Mouse (Mus musculus): ENCODE data around the gene Schip1. TPM values are rescaled to one million over a fixed set of nuclear protein-coding genes. Genes with fewer than 3 reads are reported as not detected.

The Schip1 gene
- polyA plus RNA-seq, 1 experiment from 2014 or later = 73.7 TPM

GRCm38 (mm10) chr3:68518586-68518985 lies 454.0 kb downstream of the Schip1 start:
- H3K9me3 ChIP-seq (ENCODE audit: control insufficient read depth, low read length) = no peaks in the 10 kb centered on the region

GRCm38 (mm10) chr3:68525361-68525878 lies 460.8 kb downstream of the Schip1 start:
- Histone ChIP-seq H3K27ac (replicated peaks in 1 of 2; ENCODE audit: control insufficient read depth in 1 of 2, insufficient read depth in 1 of 2, low read depth in 2 of 2, low read length in 2 of 2) (peak overlapping the region; percentile 7 to 33; a peak in 1 of 4 replicates), H3K4me2 (ENCODE audit: low read length) (no peak overlapping the region), H3K9me3 (ENCODE audit: control insufficient read depth, low read length) (no peaks in the 10 kb centered on the region), H3K27me3 (ENCODE audit: control insufficient read depth, insufficient read depth, low read length) (no peaks in the 10 kb centered on the region), H3K36me3 (ENCODE audit: control insufficient read depth, insufficient read depth, low read length) (no peaks in the 10 kb centered on the region), H3K4me1 (ENCODE audit: control insufficient read depth in 2 of 2, insufficient read depth in 2 of 2, low read length in 2 of 2) (peaks cover 13 to 19% of the 10 kb centered on the region in 2 experiments), H3K9ac (ENCODE audit: low read length) (no peak overlapping the region), H3K4me3 (ENCODE audit: control insufficient read depth in 1 of 2, insufficient read depth in 1 of 2, low read depth in 1 of 2, low read length in 2 of 2) (no peak overlapping the region)
- 63% methylated on average over 10 of the region's 10 CpGs for WGBS
- ATAC-seq (ENCODE audit: insufficient number of reproducible peaks, insufficient read depth, low FRiP score, low read depth) = no peak

More at GRCm38 (mm10) chr3:68518586-68518985, 454.0 kb downstream of the Schip1 start:
- no peak overlapping the region for H3K9ac ChIP-seq (ENCODE audit: low read length)
- no peak overlapping the region for H3K27ac ChIP-seq (replicated peaks in 1 of 2; ENCODE audit: control insufficient read depth in 1 of 2, insufficient read depth in 1 of 2, low read depth in 2 of 2, low read length in 2 of 2)
- no peaks in the 10 kb centered on the region; the same call in 1 of the 2 replicates for H3K36me3 ChIP-seq (ENCODE audit: control insufficient read depth, insufficient read depth, low read length)
- ATAC-seq (ENCODE audit: insufficient number of reproducible peaks, insufficient read depth, low FRiP score, low read depth) = no peak
- peaks cover 0 to 22% of the 10 kb centered on the region in 2 experiments; a peak in 3 of 4 replicates for H3K4me1 ChIP-seq (ENCODE audit: control insufficient read depth in 2 of 2, insufficient read depth in 2 of 2, low read length in 2 of 2)
- no peak overlapping the region for H3K4me2 ChIP-seq (ENCODE audit: low read length)
- H3K4me3 ChIP-seq (ENCODE audit: control insufficient read depth in 1 of 2, insufficient read depth in 1 of 2, low read depth in 1 of 2, low read length in 2 of 2) = no peak overlapping the region
- 91% methylated on average over 5 of the region's 5 CpGs for WGBS
- no peaks in the 10 kb centered on the region for H3K27me3 ChIP-seq (ENCODE audit: control insufficient read depth, insufficient read depth, low read length)

- ATAC-seq (ENCODE audit: insufficient number of reproducible peaks, insufficient read depth, low FRiP score, low read depth) = no peak
- no peak overlapping the region for H3K9ac ChIP-seq (ENCODE audit: low read length)
- H3K4me1 ChIP-seq (ENCODE audit: control insufficient read depth in 2 of 2, insufficient read depth in 2 of 2, low read length in 2 of 2) = peaks cover 13 to 19% of the 10 kb centered on the region in 2 experiments
- peak overlapping the region; percentile 16 to 50; a peak in 3 of 4 replicates for H3K27ac ChIP-seq (replicated peaks in 1 of 2; ENCODE audit: control insufficient read depth in 1 of 2, insufficient read depth in 1 of 2, low read depth in 2 of 2, low read length in 2 of 2)
- no peak overlapping the region for H3K4me2 ChIP-seq (ENCODE audit: low read length)
- no peak overlapping the region for H3K4me3 ChIP-seq (ENCODE audit: control insufficient read depth in 1 of 2, insufficient read depth in 1 of 2, low read depth in 1 of 2, low read length in 2 of 2)
- WGBS = 27% methylated on average over 4 of the region's 4 CpGs
- H3K9me3 ChIP-seq (ENCODE audit: control insufficient read depth, low read length) = no peaks in the 10 kb centered on the region
- H3K27me3 ChIP-seq (ENCODE audit: control insufficient read depth, insufficient read depth, low read length) = no peaks in the 10 kb centered on the region
- no peaks in the 10 kb centered on the region for H3K36me3 ChIP-seq (ENCODE audit: control insufficient read depth, insufficient read depth, low read length)
These were observed 461.8 kb downstream of the Schip1 start for GRCm38 (mm10) chr3:68526416-68526815.

GRCm38 (mm10) chr3:68527182-68527581 lies 462.6 kb downstream of the Schip1 start:
- Histone ChIP-seq H3K4me3 (ENCODE audit: control insufficient read depth in 1 of 2, insufficient read depth in 1 of 2, low read depth in 1 of 2, low read length in 2 of 2) (no peak overlapping the region), H3K9ac (ENCODE audit: low read length) (no peak overlapping the region), H3K4me1 (ENCODE audit: control insufficient read depth in 2 of 2, insufficient read depth in 2 of 2, low read length in 2 of 2) (peaks cover 15 to 26% of the 10 kb centered on the region in 2 experiments), H3K9me3 (ENCODE audit: control insufficient read depth, low read length) (no peaks in the 10 kb centered on the region), H3K4me2 (ENCODE audit: low read length) (no peak overlapping the region), H3K27ac (replicated peaks in 1 of 2; ENCODE audit: control insufficient read depth in 1 of 2, insufficient read depth in 1 of 2, low read depth in 2 of 2, low read length in 2 of 2) (no peak overlapping the region), H3K36me3 (ENCODE audit: control insufficient read depth, insufficient read depth, low read length) (no peaks in the 10 kb centered on the region), H3K27me3 (ENCODE audit: control insufficient read depth, insufficient read depth, low read length) (no peaks in the 10 kb centered on the region)
- ATAC-seq (ENCODE audit: insufficient number of reproducible peaks, insufficient read depth, low FRiP score, low read depth) = no peak
- WGBS = 59% methylated on average over 4 of the region's 4 CpGs

GRCm38 (mm10) chr3:68531908-68532307 lies 467.3 kb downstream of the Schip1 start:
- Histone ChIP-seq H3K4me1 (ENCODE audit: control insufficient read depth in 2 of 2, insufficient read depth in 2 of 2, low read length in 2 of 2) (peaks cover 10 to 32% of the 10 kb centered on the region in 2 experiments), H3K27ac (replicated peaks in 1 of 2; ENCODE audit: control insufficient read depth in 1 of 2, insufficient read depth in 1 of 2, low read depth in 2 of 2, low read length in 2 of 2) (no peak overlapping the region)
- 70% methylated on average over 4 of the region's 4 CpGs for WGBS

GRCm38 (mm10) chr3:68534571-68535051 lies 470.0 kb downstream of the Schip1 start:
- H3K9ac ChIP-seq (ENCODE audit: low read length) = peak overlapping the region; percentile 49
- H3K9me3 ChIP-seq (ENCODE audit: control insufficient read depth, low read length) = no peaks in the 10 kb centered on the region
- H3K27ac ChIP-seq (replicated peaks in 1 of 2; ENCODE audit: control insufficient read depth in 1 of 2, insufficient read depth in 1 of 2, low read depth in 2 of 2, low read length in 2 of 2) = peak overlapping the region; percentile 94 to 97
- H3K36me3 ChIP-seq (ENCODE audit: control insufficient read depth, insufficient read depth, low read length) = no peaks in the 10 kb centered on the region
- no peaks in the 10 kb centered on the region for H3K27me3 ChIP-seq (ENCODE audit: control insufficient read depth, insufficient read depth, low read length)
- no peak overlapping the region for H3K4me3 ChIP-seq (ENCODE audit: control insufficient read depth in 1 of 2, insufficient read depth in 1 of 2, low read depth in 1 of 2, low read length in 2 of 2)
- ATAC-seq (ENCODE audit: insufficient number of reproducible peaks, insufficient read depth, low FRiP score, low read depth) = peak; percentile 58
- H3K4me1 ChIP-seq (ENCODE audit: control insufficient read depth in 2 of 2, insufficient read depth in 2 of 2, low read length in 2 of 2) = peaks cover 10 to 32% of the 10 kb centered on the region in 2 experiments
- peak overlapping the region; percentile 36 for H3K4me2 ChIP-seq (ENCODE audit: low read length)
- WGBS = 16% methylated on average over 4 of the region's 7 CpGs

More at GRCm38 (mm10) chr3:68531908-68532307, 467.3 kb downstream of the Schip1 start:
- no peak overlapping the region for H3K4me3 ChIP-seq (ENCODE audit: control insufficient read depth in 1 of 2, insufficient read depth in 1 of 2, low read depth in 1 of 2, low read length in 2 of 2)
- ATAC-seq (ENCODE audit: insufficient number of reproducible peaks, insufficient read depth, low FRiP score, low read depth) = no peak
- no peak overlapping the region for H3K4me2 ChIP-seq (ENCODE audit: low read length)
- no peaks in the 10 kb centered on the region for H3K36me3 ChIP-seq (ENCODE audit: control insufficient read depth, insufficient read depth, low read length)
- H3K9ac ChIP-seq (ENCODE audit: low read length) = no peak overlapping the region
- no peaks in the 10 kb centered on the region for H3K27me3 ChIP-seq (ENCODE audit: control insufficient read depth, insufficient read depth, low read length)
- H3K9me3 ChIP-seq (ENCODE audit: control insufficient read depth, low read length) = no peaks in the 10 kb centered on the region

GRCm38 (mm10) chr3:68535160-68535728 lies 470.6 kb downstream of the Schip1 start:
- H3K4me1 ChIP-seq (ENCODE audit: control insufficient read depth in 2 of 2, insufficient read depth in 2 of 2, low read length in 2 of 2) = peaks cover 10 to 36% of the 10 kb centered on the region in 2 experiments
- H3K27me3 ChIP-seq (ENCODE audit: control insufficient read depth, insufficient read depth, low read length) = no peaks in the 10 kb centered on the region
- H3K4me3 ChIP-seq (ENCODE audit: control insufficient read depth in 1 of 2, insufficient read depth in 1 of 2, low read depth in 1 of 2, low read length in 2 of 2) = no peak overlapping the region
- H3K36me3 ChIP-seq (ENCODE audit: control insufficient read depth, insufficient read depth, low read length) = no peaks in the 10 kb centered on the region
- 47% methylated on average over 7 of the region's 7 CpGs for WGBS
- H3K27ac ChIP-seq (replicated peaks in 1 of 2; ENCODE audit: control insufficient read depth in 1 of 2, insufficient read depth in 1 of 2, low read depth in 2 of 2, low read length in 2 of 2) = peak overlapping the region; percentile 94 to 97
- 0 out of 2 replicates have a peak, but pooled peaks have one; percentile 22 for ATAC-seq (ENCODE audit: insufficient number of reproducible peaks, insufficient read depth, low FRiP score, low read depth)
- peak overlapping the region; percentile 36 for H3K4me2 ChIP-seq (ENCODE audit: low read length)
- no peaks in the 10 kb centered on the region for H3K9me3 ChIP-seq (ENCODE audit: control insufficient read depth, low read length)
- peak overlapping the region; percentile 47; the same call in 1 of the 2 replicates for H3K9ac ChIP-seq (ENCODE audit: low read length)
